In the genomic region with DNA sequence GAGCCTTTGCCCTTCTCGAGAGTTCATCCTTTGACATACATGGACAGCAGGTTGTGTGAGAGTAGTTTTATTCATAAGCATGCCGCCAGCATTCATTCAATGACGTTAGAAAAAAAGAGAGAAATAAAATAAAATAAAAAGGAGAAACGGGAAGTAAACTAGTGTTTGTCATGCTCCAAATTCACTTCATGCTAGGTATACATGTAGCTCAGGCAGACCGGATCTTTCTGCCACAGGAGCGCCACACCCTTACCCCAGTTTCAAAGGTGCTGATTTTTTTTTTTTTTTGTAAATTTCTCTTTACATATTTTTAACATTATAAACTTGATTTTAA, we compare ENCODE assay signal across 7 mouse cellular contexts. TPM values are rescaled to one million over a fixed set of nuclear protein-coding genes. Genes with fewer than 3 reads are reported as not detected.
DNase-seq lines count a peak whose midpoint lies in the region; ATAC-seq and TF ChIP-seq lines count a peak whose summit lies in the region.

No protein-coding gene starts in this region.

- ATAC-seq in neural tube, embryonic 11.5 days (ENCODE audit: insufficient read depth, low FRiP score, low TSS enrichment) = no peak
- ATAC-seq in stomach, embryonic 15.5 days (ENCODE audit: insufficient read depth, low FRiP score, low read depth) = no peak

- H3K9me3 ChIP-seq in neural tube, embryonic 11.5 days (ENCODE audit: control insufficient read depth, low read length) = no peaks in the 10 kb centered on the region
- H3K9me3 ChIP-seq in stomach, embryonic 15.5 days = no peaks in the 10 kb centered on the region

- 15% methylated on average over 6 of the region's 6 CpGs for WGBS in neural tube, embryonic 11.5 days
- WGBS in liver, adult 2 months = 2% methylated on average over 6 of the region's 6 CpGs
- WGBS in stomach, embryonic 15.5 days = 8% methylated on average over 6 of the region's 6 CpGs

- H3K79me2 ChIP-seq in liver, adult 2 months (ENCODE audit: control insufficient read depth, insufficient read depth, low read length) = peaks cover 8% of the 10 kb centered on the region; the same call in 1 of the 2 replicates

- H3K4me2 ChIP-seq in neural tube, embryonic 11.5 days (ENCODE audit: low read depth) = peak overlapping the region; percentile 54
- peak overlapping the region; percentile 82 for H3K4me2 ChIP-seq in stomach, embryonic 15.5 days

- H3K4me3 ChIP-seq in neural tube, embryonic 11.5 days (ENCODE audit: low read depth, low read length) = peak overlapping the region; percentile 65
- H3K4me3 ChIP-seq in embryonic fibroblast, embryonic 13.5 days (ENCODE audit: insufficient read depth, low read length) = peak overlapping the region; percentile 95
- peak overlapping the region; percentile 99 for H3K4me3 ChIP-seq in liver, adult 2 months (ENCODE audit: insufficient read depth, low read depth, low read length)
- H3K4me3 ChIP-seq in stomach, embryonic 15.5 days (replicated peaks) = peak overlapping the region; percentile 77

- no peaks in the 10 kb centered on the region for H3K27me3 ChIP-seq in neural tube, embryonic 11.5 days (ENCODE audit: control insufficient read depth, insufficient read depth, low read length)
- H3K27me3 ChIP-seq in liver, adult 2 months (ENCODE audit: control insufficient read depth, insufficient read depth, low read length) = no peaks in the 10 kb centered on the region
- no peaks in the 10 kb centered on the region for H3K27me3 ChIP-seq in stomach, embryonic 15.5 days (replicated peaks)

- H3K36me3 ChIP-seq in neural tube, embryonic 11.5 days (ENCODE audit: control insufficient read depth, insufficient read depth, low read length) = no peaks in the 10 kb centered on the region
- H3K36me3 ChIP-seq in liver, adult 2 months (ENCODE audit: control insufficient read depth, insufficient read depth, low read length) = peaks cover 7% of the 10 kb centered on the region
- no peaks in the 10 kb centered on the region for H3K36me3 ChIP-seq in stomach, embryonic 15.5 days

- peak overlapping the region; percentile 65; the same call in 1 of the 2 replicates for H3K27ac ChIP-seq in neural tube, embryonic 11.5 days (ENCODE audit: low read depth, low read length)
- no peak overlapping the region for H3K27ac ChIP-seq in embryonic fibroblast, embryonic 13.5 days (ENCODE audit: insufficient read depth, low read length)
- H3K27ac ChIP-seq in liver, adult 2 months (replicated peaks; ENCODE audit: insufficient read depth, low read depth, low read length) = peak overlapping the region; percentile 99
- H3K27ac ChIP-seq in stomach, embryonic 15.5 days = peak overlapping the region; percentile 85

- TF ChIP-seq POLR2A in embryonic fibroblast, embryonic 13.5 days (IDR thresholded peaks at IDR 0.05; ENCODE audit: low read depth, low read length) = no peak
- no peak for TF ChIP-seq POLR2A in liver, adult 2 months (IDR thresholded peaks at IDR 0.05; ENCODE audit: extremely low read depth, insufficient read depth, low read length)

- peaks cover 2% of the 10 kb centered on the region; the same call in 1 of the 2 replicates for H3K4me1 ChIP-seq in neural tube, embryonic 11.5 days (ENCODE audit: control insufficient read depth, insufficient read depth, low read length)
- H3K4me1 ChIP-seq in embryonic fibroblast, embryonic 13.5 days (ENCODE audit: control insufficient read depth, insufficient read depth, low read length) = 0 out of 2 replicates have a peak, but pooled peaks cover 2% of the 10 kb centered on the region
- peaks cover 21% of the 10 kb centered on the region for H3K4me1 ChIP-seq in liver, adult 2 months (ENCODE audit: control insufficient read depth, insufficient read depth, low read length)
- H3K4me1 ChIP-seq in stomach, embryonic 15.5 days = no peaks in the 10 kb centered on the region

- no peak for TF ChIP-seq CTCF in embryonic fibroblast, embryonic 13.5 days (IDR thresholded peaks at IDR 0.05; ENCODE audit: borderline replicate concordance, insufficient read depth, low read length)
- no peak for TF ChIP-seq CTCF in liver, adult 2 months (IDR thresholded peaks at IDR 0.05; ENCODE audit: low read depth, low read length)

- DNase-seq in neural tube, embryonic 11.5 days (ENCODE audit: low spot score) = no peak
- DNase-seq in neural tube, embryonic 10.5 days (ENCODE audit: extremely low spot score, low spot score) = no peak
- peak; percentile 68 for DNase-seq in liver, adult 2 months (ENCODE audit: extremely low read depth, low read depth, low spot score)
- no peak for DNase-seq in embryo, embryonic 10.5 days (ENCODE audit: low spot score)
- DNase-seq in cerebellum, postnatal 36 days = no peak

- H3K9ac ChIP-seq in neural tube, embryonic 11.5 days (ENCODE audit: low read length) = peak overlapping the region; percentile 70
- peak overlapping the region; percentile 98 for H3K9ac ChIP-seq in liver, adult 2 months (ENCODE audit: low read depth, low read length)
- peak overlapping the region; percentile 96 for H3K9ac ChIP-seq in stomach, embryonic 15.5 days

RNA-seq across cellular contexts. Expression of a gene that starts 0.7 kb away (rescaled TPM):
- polyA plus RNA-seq in neural tube, embryonic 11.5 days (2014; fragmentation: Nextera tagmentation; extraction: Ambion mirVana) = 38.5 and 41.5 TPM in 2 replicates
- polyA plus RNA-seq in embryonic fibroblast, embryonic 13.5 days (2011; ENCODE audit: insufficient read length, low read depth, missing spikeins) = 32.3 and 35.2 TPM in 2 replicates
- 40.5 and 47.6 TPM in 2 replicates for total RNA-seq in liver, adult 2 months (2014; rRNA removed)
- 13.6 and 16.3 TPM in 2 replicates for polyA plus RNA-seq in liver, adult 2 months (2012; rRNA removed)
- polyA plus RNA-seq in stomach, embryonic 15.5 days (2015; fragmentation: Nextera tagmentation; extraction: Ambion mirVana) = 36.2 and 41.0 TPM in 2 replicates

RNA-seq across cellular contexts. Expression of a gene that starts 0.8 kb away (rescaled TPM):
- 10.3 and 12.9 TPM in 2 replicates for polyA plus RNA-seq in neural tube, embryonic 11.5 days (2014; fragmentation: Nextera tagmentation; extraction: Ambion mirVana)
- polyA plus RNA-seq in embryonic fibroblast, embryonic 13.5 days (2011; ENCODE audit: insufficient read length, low read depth, missing spikeins) = 8.0 and 8.4 TPM in 2 replicates
- 27.4 and 29.7 TPM in 2 replicates for total RNA-seq in liver, adult 2 months (2014; rRNA removed)
- polyA plus RNA-seq in liver, adult 2 months (2012; rRNA removed) = 10.2 and 10.3 TPM in 2 replicates
- 9.2 and 10.3 TPM in 2 replicates for polyA plus RNA-seq in stomach, embryonic 15.5 days (2015; fragmentation: Nextera tagmentation; extraction: Ambion mirVana)

RNA-seq across cellular contexts. Expression of a gene that starts 46.3 kb away (rescaled TPM):
- polyA plus RNA-seq in neural tube, embryonic 11.5 days (2014; fragmentation: Nextera tagmentation; extraction: Ambion mirVana) = 0.55 and 0.81 TPM in 2 replicates
- 0.73 and 1.4 TPM in 2 replicates for polyA plus RNA-seq in embryonic fibroblast, embryonic 13.5 days (2011; ENCODE audit: insufficient read length, low read depth, missing spikeins)
- total RNA-seq in liver, adult 2 months (2014; rRNA removed) = 3.0 and 3.2 TPM in 2 replicates
- 0.60 and 1.2 TPM in 2 replicates for polyA plus RNA-seq in liver, adult 2 months (2012; rRNA removed)
- 0.45 and 0.55 TPM in 2 replicates for polyA plus RNA-seq in stomach, embryonic 15.5 days (2015; fragmentation: Nextera tagmentation; extraction: Ambion mirVana)
